Mouse (Mus musculus) spleen, adult 2 months (tissue): ENCODE results near the gene Thada.

Experiments
- CTCF ChIP-seq: fragments of 200-500 bp; IDR thresholded peaks from 2 replicates; pipeline ENCODE4 v1.5.1; 2011; ENCODE audit warnings: mild to moderate bottlenecking, inconsistent platforms; ENCODE audit not compliant: insufficient read depth, insufficient read length, insufficient replicate concordance; ENCODE audit errors: extremely low read depth
- POLR2A ChIP-seq: fragments of 200-500 bp; IDR thresholded peaks from 2 replicates; pipeline ENCODE4 v1.6.1; 2011; ENCODE audit warnings: low read depth, low read length, inconsistent platforms

GRCm38 (mm10) chr17:84155029-84155338, 311.0 kb downstream of the Thada start:
- no peak for TF ChIP-seq CTCF
- no peak for TF ChIP-seq POLR2A
